Mouse (Mus musculus) layer of hippocampus, adult 9-10 months (tissue): ENCODE results near the gene Flrt2.

Experiments
- DNase-seq: peaks from one replicate; pipeline ENCODE4 v3.0.0; 2022; ENCODE audit warnings: low spot score

The Flrt2 gene

DNA sequence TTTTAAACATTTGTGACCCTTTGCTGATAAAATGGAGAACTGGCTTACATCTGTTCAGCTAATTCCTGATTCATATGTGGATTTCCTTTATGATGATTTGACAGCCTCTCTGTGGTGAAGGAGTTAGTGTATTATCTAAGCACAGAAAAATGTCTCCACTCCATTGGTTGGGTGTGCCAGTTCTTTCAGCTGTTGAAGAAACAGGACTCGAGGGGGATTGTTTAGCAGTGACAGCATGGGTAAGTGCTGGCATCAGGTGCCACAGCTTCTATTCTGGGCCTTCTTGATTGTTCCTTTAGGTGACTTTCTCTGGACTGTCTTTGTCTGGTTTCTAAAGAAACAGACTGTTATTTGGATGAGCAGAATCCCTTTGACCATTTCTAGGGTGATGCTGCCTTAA is 42.0 kb downstream of the Flrt2 start:
- no peak for DNase-seq

DNA sequence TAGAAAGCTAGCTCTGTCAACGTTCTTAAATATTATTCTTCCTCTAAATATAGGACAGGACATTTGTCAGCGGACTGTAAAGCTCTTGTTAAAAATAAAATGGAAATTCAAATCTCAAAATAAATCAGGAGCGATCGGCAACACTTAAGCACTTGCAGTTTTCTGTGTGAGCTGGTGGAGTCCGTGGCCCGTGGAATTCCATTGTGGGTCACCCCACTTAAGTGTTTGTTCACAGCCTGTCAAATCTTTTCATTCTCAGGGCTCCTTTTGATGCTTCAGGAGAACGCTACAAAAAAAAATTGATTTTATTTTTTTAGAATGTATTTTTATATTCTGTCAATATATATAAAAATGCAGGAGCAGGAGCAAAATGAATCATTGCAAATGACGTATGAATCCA is 45.5 kb downstream of the Flrt2 start:
- no peak for DNase-seq

DNA sequence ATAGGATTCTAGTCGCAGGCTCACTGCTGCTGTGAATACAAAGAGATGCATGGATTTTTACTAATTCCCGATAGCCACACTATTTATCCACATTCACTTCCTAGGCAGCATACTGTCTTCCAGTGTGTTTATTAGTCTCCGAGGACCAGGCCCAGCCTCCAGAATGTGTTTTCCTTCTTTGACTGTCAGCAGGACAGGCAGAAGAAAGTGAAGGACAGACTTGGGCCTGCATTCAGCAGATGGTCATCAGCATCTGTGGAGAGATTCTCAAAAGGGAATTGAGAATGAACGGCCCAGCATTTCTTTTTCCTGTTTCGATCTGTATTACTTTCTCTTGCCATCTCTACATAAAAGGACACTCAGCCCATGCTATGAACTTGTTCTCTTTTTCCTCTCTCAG is 46.0 kb downstream of the Flrt2 start:
- no peak for DNase-seq

DNA sequence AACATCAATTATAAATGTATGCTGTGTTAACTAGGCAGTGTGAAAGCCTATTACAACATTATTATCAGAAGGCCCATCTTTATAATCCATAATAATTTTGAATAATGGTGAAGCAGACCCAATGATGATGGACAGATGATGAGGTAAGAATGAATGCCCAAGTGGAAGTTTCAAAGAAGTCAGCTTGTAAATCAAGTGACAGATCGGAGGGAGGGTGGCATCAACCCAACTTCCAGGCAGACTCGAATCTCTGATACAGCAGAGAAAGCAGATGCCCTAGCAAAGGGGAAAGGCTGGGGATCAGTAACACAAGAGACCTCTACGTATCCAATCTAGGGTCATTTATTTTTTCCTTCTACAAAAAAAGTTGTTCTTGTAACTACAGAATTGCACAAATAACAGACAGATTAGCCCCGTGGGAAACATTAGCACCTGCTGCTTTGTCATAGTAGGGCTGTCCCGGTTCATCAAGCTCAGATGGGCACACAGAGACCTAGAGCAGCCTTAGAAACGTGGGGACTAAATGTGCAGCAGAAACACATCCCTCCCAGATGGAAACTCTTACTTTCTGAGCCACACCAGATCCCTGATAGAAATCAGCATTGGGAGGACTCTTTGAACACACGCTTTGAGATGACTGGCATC is 46.6 kb downstream of the Flrt2 start:
- DNase-seq = no peak

DNA sequence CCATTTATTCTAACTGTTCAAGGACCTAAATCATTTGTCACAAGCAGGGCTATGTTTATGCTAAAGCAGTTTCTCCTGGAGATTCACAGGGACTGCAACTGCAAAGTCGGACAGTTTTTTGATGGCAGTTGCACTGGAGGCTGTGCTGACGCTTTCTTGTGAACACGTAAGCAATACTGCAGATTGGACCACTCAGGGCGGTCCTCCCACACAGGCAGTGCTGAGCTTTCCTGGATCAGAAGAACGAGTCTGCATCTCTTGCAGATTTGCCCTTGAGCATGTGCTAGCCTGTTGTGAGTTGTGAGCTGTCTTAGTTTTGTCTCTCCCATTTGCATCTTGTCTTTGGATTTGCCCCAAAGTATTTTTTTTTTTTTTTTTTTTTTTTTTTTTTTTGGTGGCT is 47.7 kb downstream of the Flrt2 start:
- DNase-seq = no peak

DNA sequence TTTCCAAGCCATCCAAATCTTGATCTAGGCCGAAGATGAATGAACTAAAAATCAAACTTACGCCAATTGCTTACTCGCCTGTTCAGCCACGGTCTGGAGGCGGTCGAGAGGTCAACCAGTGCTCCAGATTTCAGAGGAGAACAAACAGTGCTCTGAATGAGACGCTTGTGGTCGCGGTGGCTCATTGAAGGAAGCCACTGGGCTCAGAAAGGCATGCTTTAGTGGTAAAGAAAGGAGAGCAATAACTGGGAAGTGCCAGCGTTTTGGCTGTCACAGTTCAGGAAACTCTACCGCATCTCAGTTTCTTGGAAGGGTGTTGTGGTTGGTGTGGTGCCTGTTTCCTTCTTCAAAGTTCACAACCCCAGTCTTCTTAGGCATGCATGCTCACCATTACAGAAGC is 49.3 kb downstream of the Flrt2 start:
- no peak for DNase-seq

DNA sequence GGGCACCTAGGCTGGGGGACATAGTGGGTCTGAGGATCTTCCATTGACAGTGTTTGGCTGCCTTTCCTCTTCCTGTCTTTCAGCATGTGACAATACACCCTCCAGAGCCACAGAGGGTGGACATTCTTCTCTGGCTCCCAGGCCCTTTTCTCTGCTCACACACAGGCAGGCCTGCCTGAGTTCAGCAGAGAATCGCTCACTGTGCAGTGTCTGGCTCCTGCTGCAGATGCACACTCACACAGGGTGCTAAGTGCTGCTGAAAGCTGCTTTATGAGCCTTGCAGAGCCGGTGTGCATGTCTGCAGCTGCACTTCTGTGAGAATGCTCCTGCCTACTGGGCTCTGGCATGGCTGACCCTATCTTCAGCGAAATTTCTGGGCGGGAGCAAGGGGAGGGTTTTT is 52.3 kb downstream of the Flrt2 start:
- no peak for DNase-seq

DNA sequence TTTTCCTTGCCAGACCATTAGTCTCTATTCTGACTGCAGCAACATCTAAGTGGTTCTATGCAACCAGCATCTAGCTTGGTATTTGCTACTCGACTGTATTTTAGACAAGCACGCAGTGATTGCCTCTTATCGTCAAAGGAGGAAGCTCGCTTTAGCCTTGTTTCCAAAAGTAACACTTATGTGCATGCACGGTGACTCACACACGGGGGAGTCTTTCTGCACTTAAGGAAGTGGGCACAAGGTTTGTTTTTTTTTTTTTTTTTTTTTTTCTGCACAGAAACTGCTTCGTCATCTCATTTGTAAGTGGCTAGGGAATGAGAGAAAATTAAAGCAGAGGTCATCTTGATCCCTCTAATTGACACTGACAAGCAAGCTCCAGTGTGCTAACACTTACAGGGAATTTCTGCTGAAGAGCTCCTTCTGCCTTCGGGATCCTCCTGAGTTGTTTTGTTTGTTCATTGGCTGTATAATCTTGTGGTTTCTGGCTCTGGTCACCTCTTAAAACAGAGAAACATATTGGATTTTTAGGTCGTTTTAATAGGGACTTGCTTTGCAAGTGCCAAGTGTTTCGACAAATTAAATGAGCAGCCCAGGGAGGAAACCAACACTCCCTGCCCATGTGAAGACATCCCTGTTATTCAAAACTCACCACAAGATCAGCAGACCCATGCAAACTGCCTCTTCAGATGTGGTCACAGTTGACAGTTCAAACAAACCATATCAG is 55.0 kb downstream of the Flrt2 start:
- no peak for DNase-seq

DNA sequence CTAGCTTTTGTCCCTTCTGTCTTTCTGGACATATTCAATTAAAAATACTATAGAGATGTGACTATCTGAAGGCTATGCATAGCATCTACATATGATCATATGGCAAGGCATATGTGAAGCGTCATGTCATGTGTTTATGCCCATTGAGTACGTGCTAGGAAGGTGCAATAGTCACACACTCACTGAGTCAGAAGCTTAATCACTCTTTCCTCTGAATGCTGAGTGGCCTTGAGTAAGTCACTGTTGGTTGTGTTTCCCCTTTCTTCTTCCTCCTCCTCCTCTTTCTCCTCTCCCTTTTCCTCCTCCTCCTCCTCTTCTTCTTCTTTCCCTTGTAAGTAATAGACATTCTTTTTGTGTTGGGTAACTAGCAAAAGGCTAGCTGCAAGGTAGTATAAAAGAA is 56.7 kb downstream of the Flrt2 start:
- no peak for DNase-seq

DNA sequence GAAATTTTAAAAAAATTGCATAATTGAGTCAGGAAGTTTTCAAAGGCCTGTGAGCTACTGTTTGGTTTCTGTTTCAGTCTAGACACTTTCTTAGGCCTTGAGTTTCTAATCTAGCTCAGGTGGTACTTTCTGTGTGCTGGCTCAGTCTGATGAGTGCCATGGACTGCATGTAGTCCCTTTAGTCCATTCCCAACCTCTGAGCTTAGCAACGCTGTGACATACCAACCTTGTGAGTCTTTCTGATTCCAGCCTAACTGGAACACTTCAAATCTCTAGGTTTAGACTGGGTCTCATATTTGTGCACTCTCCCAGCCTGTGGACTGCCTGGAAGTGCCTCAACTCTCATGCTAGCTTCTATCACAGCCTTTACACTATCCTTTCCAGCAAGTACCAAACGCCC is 57.2 kb downstream of the Flrt2 start:
- DNase-seq = no peak

DNA sequence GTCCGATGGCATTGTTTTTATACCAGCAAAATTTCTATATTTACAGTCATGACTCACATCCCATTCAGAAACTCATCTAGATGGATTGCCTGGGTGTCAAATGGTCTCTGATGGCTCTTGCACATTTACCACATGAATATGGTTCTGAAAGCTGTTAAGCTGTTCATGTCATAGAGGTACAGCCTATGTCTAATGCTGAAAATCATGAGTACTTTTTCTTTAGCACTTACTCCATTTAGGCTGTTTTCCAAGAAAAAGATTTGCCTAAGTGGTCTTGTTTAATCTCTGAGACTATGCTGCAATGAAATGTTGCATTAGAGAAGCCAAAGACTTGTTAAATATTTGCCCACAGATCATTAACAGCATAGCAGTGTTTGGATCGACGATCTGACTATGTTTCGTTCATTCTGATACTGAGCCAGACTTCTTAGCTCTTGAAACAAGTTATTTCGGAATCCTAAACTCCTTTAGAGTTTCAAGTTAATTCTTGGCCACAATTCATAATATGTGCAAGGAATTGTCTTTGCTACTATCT is 67.3 kb downstream of the Flrt2 start:
- no peak for DNase-seq

DNA sequence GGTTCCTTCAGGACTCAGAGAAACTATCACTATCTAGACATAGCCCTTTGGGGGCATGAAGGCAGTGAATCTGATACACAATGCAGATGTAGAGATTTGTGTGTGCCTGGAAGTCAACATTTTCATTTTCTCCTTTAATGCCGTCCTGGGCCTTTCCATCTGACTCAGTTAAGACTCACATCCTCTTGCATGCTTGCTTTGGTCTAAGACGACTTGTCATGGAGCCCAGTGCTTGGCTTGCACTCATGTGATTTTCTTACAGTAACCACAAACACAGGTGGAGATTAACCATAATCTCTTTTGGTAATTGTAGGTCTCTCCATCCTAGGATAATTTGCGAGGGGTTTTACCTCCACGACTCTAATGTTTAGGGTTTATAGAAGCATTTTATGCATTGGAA is 73.2 kb downstream of the Flrt2 start:
- no peak for DNase-seq

DNA sequence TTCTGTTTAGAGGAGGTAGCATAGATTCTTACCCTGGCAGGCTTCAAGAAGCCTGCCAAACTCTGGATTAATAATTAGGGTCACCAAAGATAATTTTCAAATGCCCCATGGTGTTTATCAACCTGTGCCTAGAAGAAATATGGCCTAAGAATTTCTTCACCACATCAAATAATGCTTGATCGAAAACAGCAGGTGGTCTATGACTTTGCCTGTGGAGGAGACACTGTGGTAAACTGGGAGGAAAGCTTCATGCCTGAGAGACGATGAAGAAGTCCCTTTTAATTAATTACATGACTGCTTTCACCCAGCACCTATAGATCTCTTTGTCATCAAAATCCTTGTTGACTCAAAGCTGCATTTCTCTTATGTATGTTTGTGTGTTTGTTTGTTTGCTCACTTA is 77.0 kb downstream of the Flrt2 start:
- DNase-seq = no peak

DNA sequence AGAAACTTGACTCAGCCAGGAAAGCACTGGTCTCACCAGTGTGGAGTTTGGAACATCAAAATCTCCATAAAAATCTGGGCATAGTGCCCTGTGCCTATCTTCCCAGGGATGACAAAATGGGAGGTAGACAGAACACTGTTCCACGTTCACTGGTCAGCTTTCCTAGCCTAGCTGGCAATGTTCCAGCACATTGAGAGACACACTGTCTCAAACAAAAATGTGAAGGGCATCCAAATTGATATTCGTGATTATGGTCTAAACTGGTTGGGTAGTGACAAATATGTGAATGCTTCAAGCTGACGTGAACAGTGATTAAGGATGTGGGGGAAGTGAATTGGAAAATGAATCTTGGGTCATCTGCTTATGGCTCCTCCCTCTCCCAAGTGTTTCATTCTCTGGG is 78.2 kb downstream of the Flrt2 start:
- DNase-seq = no peak

DNA sequence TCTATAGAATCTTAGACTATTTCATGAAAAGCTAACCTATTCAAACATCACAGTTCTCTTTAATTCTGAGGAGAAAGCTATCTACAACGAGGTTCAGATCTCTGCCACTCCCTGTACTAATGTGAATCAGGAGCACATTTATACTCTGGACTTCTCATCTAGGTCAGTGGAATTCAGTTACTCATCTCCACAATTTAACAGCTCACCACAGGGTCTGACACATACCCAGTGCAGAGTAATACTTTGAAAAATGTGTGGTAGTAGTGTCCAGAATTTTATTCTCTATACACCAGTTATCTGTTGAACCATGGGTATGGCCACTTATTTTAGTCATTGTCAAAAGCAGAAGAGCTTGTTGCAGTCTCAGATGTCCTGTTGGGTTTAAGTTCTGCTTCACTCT is 98.1 kb downstream of the Flrt2 start:
- DNase-seq = no peak

DNA sequence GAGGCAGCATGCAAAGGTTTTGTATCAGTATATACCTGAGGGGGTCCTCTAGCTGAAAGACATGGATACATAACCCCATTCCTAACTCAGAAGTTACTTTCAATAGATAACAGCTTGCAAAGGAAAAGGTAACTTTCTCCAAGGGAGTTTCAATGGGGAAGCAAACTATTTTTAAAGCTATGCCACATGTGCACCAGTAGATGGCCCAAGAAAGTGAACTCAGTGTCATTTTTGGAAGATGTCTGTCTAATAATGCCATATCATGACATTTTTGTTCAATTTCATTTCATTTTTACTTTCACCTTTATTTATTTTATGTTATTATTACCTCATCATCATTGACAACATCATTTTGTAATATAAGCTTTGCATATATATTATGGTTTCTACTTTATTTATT is 124.6 kb downstream of the Flrt2 start:
- no peak for DNase-seq
